Mouse (Mus musculus): ENCODE measurements around the gene Fndc4. TPM values are rescaled to one million over a fixed set of nuclear protein-coding genes. Genes with fewer than 3 reads are reported as not detected.

Gene Fndc4
- total RNA-seq, 1 experiment from 2014 or later: 1.6 TPM

GRCm38 (mm10) chr5:31279245-31279988 lies 16.5 kb downstream of the Fndc4 start:
- ATAC-seq (replicated peaks in 1 of 2; ENCODE audit: insufficient read depth in 1 of 2, low FRiP score in 2 of 2, low TSS enrichment in 1 of 2, low read depth in 1 of 2, poor library complexity in 2 of 2, severe bottlenecking in 2 of 2): peak; percentile 37 to 62; a peak in 2 of 4 replicates

GRCm38 (mm10) chr5:31273018-31273417 lies 22.9 kb downstream of the Fndc4 start:
- ATAC-seq (replicated peaks in 1 of 2; ENCODE audit: insufficient read depth in 1 of 2, low FRiP score in 2 of 2, low TSS enrichment in 1 of 2, low read depth in 1 of 2, poor library complexity in 2 of 2, severe bottlenecking in 2 of 2): no peak

GRCm38 (mm10) chr5:31267686-31268085 lies 28.2 kb downstream of the Fndc4 start:
- no peak for ATAC-seq (replicated peaks in 1 of 2; ENCODE audit: insufficient read depth in 1 of 2, low FRiP score in 2 of 2, low TSS enrichment in 1 of 2, low read depth in 1 of 2, poor library complexity in 2 of 2, severe bottlenecking in 2 of 2)

- no peak for ATAC-seq (replicated peaks in 1 of 2; ENCODE audit: insufficient read depth in 1 of 2, low FRiP score in 2 of 2, low TSS enrichment in 1 of 2, low read depth in 1 of 2, poor library complexity in 2 of 2, severe bottlenecking in 2 of 2)
Observed at GRCm38 (mm10) chr5:31266101-31266500, 29.8 kb downstream of the Fndc4 start.

- ATAC-seq (replicated peaks in 1 of 2; ENCODE audit: insufficient read depth in 1 of 2, low FRiP score in 2 of 2, low TSS enrichment in 1 of 2, low read depth in 1 of 2, poor library complexity in 2 of 2, severe bottlenecking in 2 of 2): no peak
Observed at GRCm38 (mm10) chr5:31257616-31258015, 38.3 kb downstream of the Fndc4 start.

- no peak for ATAC-seq (replicated peaks in 1 of 2; ENCODE audit: insufficient read depth in 1 of 2, low FRiP score in 2 of 2, low TSS enrichment in 1 of 2, low read depth in 1 of 2, poor library complexity in 2 of 2, severe bottlenecking in 2 of 2)
Observed at GRCm38 (mm10) chr5:31255971-31256370, 39.9 kb downstream of the Fndc4 start.

DNA sequence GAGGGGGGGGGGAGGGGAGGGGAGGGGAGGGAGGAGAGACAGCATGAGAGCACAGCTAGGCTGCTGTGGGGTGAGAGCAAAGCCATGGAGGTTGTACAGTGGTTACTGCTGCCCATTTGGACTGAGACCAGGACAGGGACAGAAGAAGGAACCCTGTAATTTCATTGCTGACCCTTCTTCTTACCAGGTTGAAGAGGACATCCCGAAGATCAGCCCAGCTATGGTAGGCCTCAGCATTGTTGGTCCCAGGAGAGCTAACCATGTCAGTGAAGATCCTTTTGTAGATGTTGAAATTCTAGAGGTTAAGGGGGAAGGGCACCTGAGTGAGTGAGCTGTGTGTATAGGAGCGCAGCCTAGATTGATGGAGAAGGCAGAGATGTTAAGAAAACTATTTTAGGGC lies 40.5 kb downstream of the Fndc4 start:
- ATAC-seq (replicated peaks in 1 of 2; ENCODE audit: insufficient read depth in 1 of 2, low FRiP score in 2 of 2, low TSS enrichment in 1 of 2, low read depth in 1 of 2, poor library complexity in 2 of 2, severe bottlenecking in 2 of 2): no peak

DNA sequence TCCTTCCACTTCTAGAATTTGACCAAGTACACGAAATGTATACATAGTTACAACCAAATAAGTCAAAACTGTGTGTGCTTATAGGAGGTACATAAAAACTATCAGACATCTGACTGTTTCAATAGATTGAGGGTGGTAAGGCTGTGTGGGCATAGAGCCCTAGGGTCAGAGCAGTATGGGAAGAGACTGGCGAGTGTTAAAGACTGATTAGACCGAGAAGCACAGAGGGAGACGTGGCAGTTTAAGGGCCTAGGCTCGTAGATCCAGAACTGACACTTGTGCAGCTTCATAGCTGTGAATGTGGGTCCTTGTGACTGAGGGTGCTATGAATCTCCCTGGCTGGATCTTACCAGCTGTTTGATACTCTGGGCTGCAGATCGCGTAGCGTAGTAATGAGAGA lies 41.0 kb downstream of the Fndc4 start:
- ATAC-seq (replicated peaks in 1 of 2; ENCODE audit: insufficient read depth in 1 of 2, low FRiP score in 2 of 2, low TSS enrichment in 1 of 2, low read depth in 1 of 2, poor library complexity in 2 of 2, severe bottlenecking in 2 of 2): no peak

DNA sequence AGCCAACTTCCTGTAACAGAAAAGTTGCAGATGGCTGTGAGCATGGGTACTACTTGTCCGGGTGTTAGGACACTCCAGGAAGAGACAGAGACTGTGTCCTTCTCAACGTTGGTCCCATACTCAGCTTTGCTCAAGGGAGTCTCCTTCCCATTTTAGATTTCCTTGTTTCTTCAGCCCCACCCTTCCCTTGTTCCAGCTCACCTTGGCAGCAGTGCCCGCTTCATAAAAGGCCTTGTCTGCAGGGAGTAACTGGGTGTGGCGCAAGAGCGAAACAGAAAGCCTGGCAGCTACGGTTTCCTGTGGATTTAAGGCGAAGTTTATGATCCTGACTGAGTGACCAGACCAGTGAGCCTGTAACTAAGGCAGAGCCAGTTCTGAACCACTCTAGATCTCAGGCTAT lies 41.4 kb downstream of the Fndc4 start:
- ATAC-seq (replicated peaks in 1 of 2; ENCODE audit: insufficient read depth in 1 of 2, low FRiP score in 2 of 2, low TSS enrichment in 1 of 2, low read depth in 1 of 2, poor library complexity in 2 of 2, severe bottlenecking in 2 of 2): no peak

GRCm38 (mm10) chr5:31253806-31254205 lies 42.1 kb downstream of the Fndc4 start:
- no peak for ATAC-seq (replicated peaks in 1 of 2; ENCODE audit: insufficient read depth in 1 of 2, low FRiP score in 2 of 2, low TSS enrichment in 1 of 2, low read depth in 1 of 2, poor library complexity in 2 of 2, severe bottlenecking in 2 of 2)

DNA sequence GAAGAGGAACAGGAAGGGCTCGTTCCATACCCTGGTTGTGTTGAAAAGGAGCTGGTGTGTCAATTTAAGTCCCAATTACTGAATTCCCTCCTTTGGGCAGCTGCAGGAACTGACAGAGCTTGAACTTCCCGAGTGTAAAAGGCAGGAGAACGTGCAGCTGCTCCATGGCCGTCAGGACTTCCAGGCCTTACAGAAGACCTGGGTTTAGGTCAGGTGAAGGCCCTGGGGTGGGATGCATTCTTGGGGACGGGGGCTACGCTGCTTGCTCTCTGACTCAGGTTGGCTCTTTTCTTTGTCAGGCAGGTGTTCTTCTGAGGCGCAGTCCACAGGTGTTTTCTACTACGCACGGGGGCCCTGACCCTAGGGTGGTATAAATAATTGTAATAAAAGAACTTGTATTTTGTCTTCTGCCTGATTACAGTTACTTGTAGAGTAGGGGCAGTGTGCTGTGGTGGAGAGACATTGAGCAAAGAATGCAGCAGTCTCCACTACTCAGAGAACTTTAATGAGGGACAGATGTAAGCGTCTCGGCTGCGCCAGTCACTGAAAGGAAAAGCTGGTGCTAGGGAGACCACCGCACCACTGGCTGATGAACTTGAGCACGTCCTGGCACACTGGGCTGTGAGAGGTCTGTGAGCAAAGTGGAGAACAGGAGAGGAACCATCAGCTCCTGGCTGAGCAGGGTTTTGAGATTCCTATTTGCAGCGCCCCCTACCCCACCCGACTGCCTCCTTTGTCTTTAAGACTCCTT lies 42.9 kb downstream of the Fndc4 start:
- ATAC-seq (replicated peaks in 1 of 2; ENCODE audit: insufficient read depth in 1 of 2, low FRiP score in 2 of 2, low TSS enrichment in 1 of 2, low read depth in 1 of 2, poor library complexity in 2 of 2, severe bottlenecking in 2 of 2): no peak

DNA sequence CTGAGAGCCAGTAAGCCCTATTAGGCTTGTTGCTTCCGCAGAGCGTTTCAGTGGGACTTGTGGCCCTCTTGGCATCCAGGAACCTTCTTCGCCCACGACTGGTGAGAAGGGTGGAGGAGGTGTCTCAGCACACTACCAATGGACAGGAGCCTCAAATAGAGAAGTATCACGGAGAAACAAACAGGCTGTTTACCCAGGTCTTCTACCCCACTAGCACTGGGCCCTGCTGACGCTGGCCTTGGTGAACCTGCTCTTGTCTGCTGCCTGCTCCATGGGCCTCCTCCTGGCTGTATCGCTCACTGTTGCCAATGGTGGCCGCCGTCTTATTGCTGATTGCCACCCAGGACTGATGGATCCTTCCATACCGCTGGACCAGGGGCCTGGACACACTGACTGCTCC lies 43.7 kb downstream of the Fndc4 start:
- ATAC-seq (replicated peaks in 1 of 2; ENCODE audit: insufficient read depth in 1 of 2, low FRiP score in 2 of 2, low TSS enrichment in 1 of 2, low read depth in 1 of 2, poor library complexity in 2 of 2, severe bottlenecking in 2 of 2): no peak

DNA sequence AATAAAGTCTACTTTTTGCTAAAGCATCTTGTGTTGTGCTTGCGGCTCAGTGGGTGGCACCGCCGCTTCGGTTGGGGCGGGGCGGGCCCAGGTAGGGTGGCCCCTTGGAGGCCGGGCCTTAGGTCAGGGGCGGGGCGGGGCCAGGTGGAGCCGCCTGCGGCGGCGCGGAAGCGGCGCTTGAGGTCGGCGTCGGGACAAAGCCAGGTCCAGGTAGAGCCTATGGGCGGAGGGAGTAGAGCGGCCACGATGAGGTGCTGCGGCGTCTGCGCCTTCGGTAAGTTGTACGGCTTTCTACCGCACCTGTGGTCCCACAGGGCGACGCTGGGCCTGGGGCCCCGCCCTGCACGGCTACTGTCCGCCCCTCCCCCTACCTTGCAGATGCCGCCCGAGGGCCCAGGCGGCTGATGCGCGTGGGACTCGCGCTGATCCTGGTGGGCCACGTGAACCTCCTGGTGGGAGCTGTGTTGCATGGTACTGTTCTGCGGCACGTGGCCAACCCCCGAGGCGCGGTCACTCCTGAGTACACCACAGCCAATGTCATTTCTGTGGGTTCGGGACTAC lies 44.3 kb downstream of the Fndc4 start, which contains the start of gene Krtcap3:
Gene Krtcap3, plus strand, starts transcription at position 151 of the 561 bp plus-strand sequence.
- peak in 1 of 2 experiments; percentile 11; a peak in 1 of 4 replicates for ATAC-seq (replicated peaks in 1 of 2; ENCODE audit: insufficient read depth in 1 of 2, low FRiP score in 2 of 2, low TSS enrichment in 1 of 2, low read depth in 1 of 2, poor library complexity in 2 of 2, severe bottlenecking in 2 of 2)

- ATAC-seq (replicated peaks in 1 of 2; ENCODE audit: insufficient read depth in 1 of 2, low FRiP score in 2 of 2, low TSS enrichment in 1 of 2, low read depth in 1 of 2, poor library complexity in 2 of 2, severe bottlenecking in 2 of 2): no peak
Observed at GRCm38 (mm10) chr5:31250716-31251115, 45.2 kb downstream of the Fndc4 start.

Other genes with a start within 250 kb of the Fndc4 start
- gene Atraid, start 247.8 kb downstream of the Fndc4 start, total RNA-seq (2017): 69.1 and 74.0 TPM in 2 replicates
- gene Slc5a6, start 247.2 kb downstream of the Fndc4 start, total RNA-seq (2017): 5.1 and 6.7 TPM in 2 replicates
- 22.2 and 33.5 TPM in 2 replicates for gene Cad, start 241.3 kb downstream of the Fndc4 start, total RNA-seq (2017)
- not detected in 2 replicates for gene Dnajc5g, start 189.8 kb downstream of the Fndc4 start, total RNA-seq (2017)
- not detected in 2 replicates for gene Slc30a3, start 187.8 kb downstream of the Fndc4 start, total RNA-seq (2017)
- gene Trim54, start 179.4 kb downstream of the Fndc4 start, total RNA-seq (2017): not detected in 2 replicates
- gene Ucn, start 157.3 kb downstream of the Fndc4 start, total RNA-seq (2017): not detected in 2 replicates
- gene Mpv17, start 141.8 kb downstream of the Fndc4 start, total RNA-seq (2017): 32.1 and 51.0 TPM in 2 replicates
- 1.2 TPM in 1 of 2 replicates, not detected in the other for gene Gm29609, start 116.2 kb downstream of the Fndc4 start, total RNA-seq (2017)
- 64.3 and 83.3 TPM in 2 replicates for gene Gtf3c2, start 115.9 kb downstream of the Fndc4 start, total RNA-seq (2017)
- gene Snx17, start 102.9 kb downstream of the Fndc4 start, total RNA-seq (2017): 33.8 and 37.6 TPM in 2 replicates
- 11.4 and 16.0 TPM in 2 replicates for gene Eif2b4, start 102.7 kb downstream of the Fndc4 start, total RNA-seq (2017)
- 5.8 and 11.3 TPM in 2 replicates for gene Zfp513, start 93.8 kb downstream of the Fndc4 start, total RNA-seq (2017)
- 130 and 218 TPM in 2 replicates for gene Ppm1g, start 75.4 kb downstream of the Fndc4 start, total RNA-seq (2017)
- 112 and 130 TPM in 2 replicates for gene Nrbp1, start 55.2 kb downstream of the Fndc4 start, total RNA-seq (2017)
- gene Gm9970, start 54.8 kb downstream of the Fndc4 start, total RNA-seq (2017): not detected in 2 replicates
- gene Krtcap3, start 44.4 kb downstream of the Fndc4 start, total RNA-seq (2017): 2.3 and 8.4 TPM in 2 replicates
- gene Ift172, start 5.0 kb downstream of the Fndc4 start, total RNA-seq (2017): 27.6 and 67.0 TPM in 2 replicates
- 0.65 TPM in 1 of 2 replicates, not detected in the other for gene Gckr, start 1.4 kb upstream of the Fndc4 start, total RNA-seq (2017)
- 45.8 and 85.6 TPM in 2 replicates for gene Zfp512, start 156.4 kb upstream of the Fndc4 start, total RNA-seq (2017)
- gene 4930548H24Rik, start 189.7 kb upstream of the Fndc4 start, total RNA-seq (2017): 1.1 TPM in 1 of 2 replicates, not detected in the other
- gene Gpn1, start 198.7 kb upstream of the Fndc4 start, total RNA-seq (2017): 26.0 and 49.4 TPM in 2 replicates
- gene Slc4a1ap, start 230.9 kb upstream of the Fndc4 start, total RNA-seq (2017): 43.1 and 71.3 TPM in 2 replicates
- 26.2 and 29.2 TPM in 2 replicates for gene Supt7l, start 231.7 kb upstream of the Fndc4 start, total RNA-seq (2017)

All from hematopoietic stem cell, adult 5-6 weeks (primary cell).